In genomic region chr2:91324346-91324745, GRCm38 (mm10) we compare ENCODE assay signal across 12 mouse cellular contexts. TPM values are rescaled to one million over a fixed set of nuclear protein-coding genes. Genes with fewer than 3 reads are reported as not detected.
DNase-seq lines count a peak whose midpoint lies in the region; ATAC-seq and TF ChIP-seq lines count a peak whose summit lies in the region.
"Had no signal": no experiment of that assay in that cellular context is flagged by ENCODE, and none has a peak within 500 bp of the region (broad histone marks: within the 10 kb centered on the region; RNA-seq: fewer than 3 reads in every experiment).

No protein-coding gene starts in this region.

- no peaks in the 10 kb centered on the region for H3K27me3 ChIP-seq in kidney, embryonic 16.5 days (ENCODE audit: insufficient read depth, low read length)
- H3K27me3 ChIP-seq in forebrain, embryonic 11.5 days (ENCODE audit: control insufficient read depth, insufficient read depth, low read length): no peaks in the 10 kb centered on the region
- H3K27me3 ChIP-seq in forebrain, postnatal 0 days (ENCODE audit: insufficient read depth, low read length): no peaks in the 10 kb centered on the region
- no peaks in the 10 kb centered on the region for H3K27me3 ChIP-seq in midbrain, embryonic 13.5 days
- H3K27me3 ChIP-seq in thymus, adult 2 months (ENCODE audit: control insufficient read depth, insufficient read depth, low read length): no peaks in the 10 kb centered on the region
- H3K27me3 ChIP-seq: heart, embryonic 12.5 days had no signal

- no peak for DNase-seq in kidney, postnatal 36 days
- DNase-seq in forebrain, embryonic 11.5 days (ENCODE audit: low spot score): no peak
- no peak for DNase-seq in forebrain, postnatal 0 days
- no peak for DNase-seq in layer of hippocampus, postnatal 10 days (ENCODE audit: low spot score in 2 of 2)
- no peak for DNase-seq in thymus, adult 2 months
- no peak for DNase-seq in urinary bladder, adult 18-20 months (ENCODE audit: low spot score in 2 of 2)
- DNase-seq: adrenal gland, postnatal 14 days; embryo, embryonic 11 days had no signal

- TF ChIP-seq POLR2A in thymus, adult 2 months (IDR thresholded peaks at IDR 0.05; ENCODE audit: control insufficient read depth, extremely low read depth, insufficient read depth, low read length, poor library complexity): no peak

- 78% methylated on average over 1 of the region's 1 CpGs for WGBS in kidney, embryonic 16.5 days
- 71% methylated on average over 1 of the region's 1 CpGs for WGBS in forebrain, embryonic 11.5 days
- 21% methylated on average over 1 of the region's 1 CpGs for WGBS in forebrain, postnatal 0 days
- 58% methylated on average over 1 of the region's 1 CpGs for WGBS in midbrain, embryonic 13.5 days
- WGBS in thymus, adult 2 months: 90% methylated on average over 1 of the region's 1 CpGs

- TF ChIP-seq CTCF in forebrain, postnatal 0 days (IDR thresholded peaks at IDR 0.05; ENCODE audit: low read depth): no peak
- no peak for TF ChIP-seq CTCF in thymus, adult 2 months (IDR thresholded peaks at IDR 0.05; ENCODE audit: borderline replicate concordance, control insufficient read depth, extremely low read depth, insufficient read depth, low read length, poor library complexity)

- no peaks in the 10 kb centered on the region for H3K36me3 ChIP-seq in kidney, embryonic 16.5 days (ENCODE audit: insufficient read depth, low read length)
- H3K36me3 ChIP-seq in forebrain, embryonic 11.5 days (ENCODE audit: control insufficient read depth, insufficient read depth, low read length): no peaks in the 10 kb centered on the region
- no peaks in the 10 kb centered on the region for H3K36me3 ChIP-seq in forebrain, postnatal 0 days (ENCODE audit: insufficient read depth)
- no peaks in the 10 kb centered on the region for H3K36me3 ChIP-seq in midbrain, embryonic 13.5 days
- no peaks in the 10 kb centered on the region for H3K36me3 ChIP-seq in thymus, adult 2 months (ENCODE audit: control insufficient read depth, insufficient read depth, low read length)
- H3K36me3 ChIP-seq: heart, embryonic 12.5 days had no signal

- no peak for ATAC-seq in kidney, embryonic 16.5 days (ENCODE audit: low FRiP score, low TSS enrichment)
- no peak for ATAC-seq in forebrain, embryonic 11.5 days (replicated peaks; ENCODE audit: low FRiP score)
- ATAC-seq in forebrain, postnatal 0 days: peak; percentile 16; the same call in 1 of the 2 replicates
- ATAC-seq in midbrain, embryonic 13.5 days: no peak

- peaks cover 24% of the 10 kb centered on the region for H3K4me1 ChIP-seq in kidney, embryonic 16.5 days (ENCODE audit: insufficient read depth, low read length)
- peaks cover 24% of the 10 kb centered on the region for H3K4me1 ChIP-seq in forebrain, embryonic 11.5 days (replicated peaks; ENCODE audit: control insufficient read depth, insufficient read depth, low read length)
- H3K4me1 ChIP-seq in forebrain, postnatal 0 days (ENCODE audit: insufficient read depth): no peaks in the 10 kb centered on the region
- H3K4me1 ChIP-seq in midbrain, embryonic 13.5 days (replicated peaks): peaks cover 34% of the 10 kb centered on the region
- H3K4me1 ChIP-seq in thymus, adult 2 months (replicated peaks; ENCODE audit: control insufficient read depth, insufficient read depth, low read length): no peaks in the 10 kb centered on the region
- H3K4me1 ChIP-seq: heart, embryonic 12.5 days had no signal

- H3K9ac ChIP-seq in kidney, embryonic 16.5 days (replicated peaks; ENCODE audit: low read length): no peak overlapping the region
- 0 out of 2 replicates have a peak overlapping the region, but pooled peaks have one; percentile 7 for H3K9ac ChIP-seq in forebrain, embryonic 11.5 days (ENCODE audit: low read length)
- H3K9ac ChIP-seq in forebrain, postnatal 0 days: no peak overlapping the region
- H3K9ac ChIP-seq in midbrain, embryonic 13.5 days (replicated peaks): peak overlapping the region; percentile 15; the same call in 1 of the 2 replicates
- H3K9ac ChIP-seq: heart, embryonic 12.5 days; liver, embryonic 14.5 days had no signal

- no peaks in the 10 kb centered on the region for H3K9me3 ChIP-seq in kidney, embryonic 16.5 days (ENCODE audit: low read length)
- no peaks in the 10 kb centered on the region for H3K9me3 ChIP-seq in forebrain, embryonic 11.5 days (ENCODE audit: control insufficient read depth, low read length)
- H3K9me3 ChIP-seq in forebrain, postnatal 0 days (ENCODE audit: low read length): no peaks in the 10 kb centered on the region
- H3K9me3 ChIP-seq in midbrain, embryonic 13.5 days: no peaks in the 10 kb centered on the region
- H3K9me3 ChIP-seq: heart, embryonic 12.5 days had no signal

- H3K4me2 ChIP-seq in kidney, embryonic 16.5 days (replicated peaks; ENCODE audit: low read depth, low read length): no peak overlapping the region
- no peak overlapping the region for H3K4me2 ChIP-seq in forebrain, embryonic 11.5 days (ENCODE audit: low read depth, low read length, severe bottlenecking)
- no peak overlapping the region for H3K4me2 ChIP-seq in forebrain, postnatal 0 days (ENCODE audit: low read depth)
- no peak overlapping the region for H3K4me2 ChIP-seq in midbrain, embryonic 13.5 days (replicated peaks)
- H3K4me2 ChIP-seq: heart, embryonic 12.5 days had no signal

- no peak overlapping the region for H3K4me3 ChIP-seq in kidney, embryonic 16.5 days (ENCODE audit: low read length)
- H3K4me3 ChIP-seq in forebrain, embryonic 11.5 days (ENCODE audit: low read depth, low read length): no peak overlapping the region
- H3K4me3 ChIP-seq in forebrain, postnatal 0 days (ENCODE audit: low read depth, low read length): no peak overlapping the region
- no peak overlapping the region for H3K4me3 ChIP-seq in midbrain, embryonic 13.5 days (replicated peaks)
- no peak overlapping the region for H3K4me3 ChIP-seq in thymus, adult 2 months (ENCODE audit: control insufficient read depth, insufficient read depth, low read length)
- H3K4me3 ChIP-seq: heart, embryonic 12.5 days had no signal

- H3K27ac ChIP-seq in kidney, embryonic 16.5 days (ENCODE audit: low read length): peak overlapping the region; percentile 61; the same call in 1 of the 2 replicates
- peak overlapping the region; percentile 73 for H3K27ac ChIP-seq in forebrain, embryonic 11.5 days (ENCODE audit: low read depth, low read length)
- peak overlapping the region; percentile 46; the same call in 1 of the 2 replicates for H3K27ac ChIP-seq in forebrain, postnatal 0 days (ENCODE audit: low read depth, low read length)
- H3K27ac ChIP-seq in midbrain, embryonic 13.5 days: peak overlapping the region; percentile 54; the same call in 1 of the 2 replicates
- H3K27ac ChIP-seq in thymus, adult 2 months (ENCODE audit: control insufficient read depth, insufficient read depth, low read length): no peak overlapping the region
- H3K27ac ChIP-seq: liver, embryonic 14.5 days had no signal

RNA-seq across cellular contexts. Expression of gene Arfgap2, which starts 59.6 kb away (rescaled TPM):
- 92.9 and 96.5 TPM in 2 replicates for polyA plus RNA-seq in kidney, embryonic 16.5 days (2015; fragmentation: Nextera tagmentation; extraction: Ambion mirVana)
- 84.0 and 89.1 TPM in 2 replicates for polyA plus RNA-seq in forebrain, embryonic 11.5 days (2014; fragmentation: Nextera tagmentation; extraction: Ambion mirVana)
- total RNA-seq in forebrain, postnatal 0 days (2014; rRNA removed): 44.0 and 59.9 TPM in 2 replicates
- polyA plus RNA-seq in forebrain, postnatal 0 days (2015; fragmentation: Nextera tagmentation; extraction: Ambion mirVana): 49.0 and 52.8 TPM in 2 replicates
- 82.6 and 84.5 TPM in 2 replicates for polyA plus RNA-seq in midbrain, embryonic 13.5 days (2015; fragmentation: Nextera tagmentation; extraction: Ambion mirVana)
- total RNA-seq in layer of hippocampus, postnatal 10 days (2021): 10 to 100 TPM; 56.3 to 62.4 TPM
- 77.6 and 93.9 TPM in 2 replicates for polyA plus RNA-seq in thymus, adult 2 months (2012; rRNA removed)

Comparison
In these comparisons a context has a peak if more than half of its experiments do, and no peak if none do; other contexts are left out.
1. H3K9ac ChIP-seq: peak in forebrain, embryonic 11.5 days (single experiment) and midbrain, embryonic 13.5 days (single experiment); none in kidney, embryonic 16.5 days (single experiment) and forebrain, postnatal 0 days (single experiment).